Mouse (Mus musculus): ENCODE measurements around the gene Tnfrsf25.

Gene Tnfrsf25

DNA sequence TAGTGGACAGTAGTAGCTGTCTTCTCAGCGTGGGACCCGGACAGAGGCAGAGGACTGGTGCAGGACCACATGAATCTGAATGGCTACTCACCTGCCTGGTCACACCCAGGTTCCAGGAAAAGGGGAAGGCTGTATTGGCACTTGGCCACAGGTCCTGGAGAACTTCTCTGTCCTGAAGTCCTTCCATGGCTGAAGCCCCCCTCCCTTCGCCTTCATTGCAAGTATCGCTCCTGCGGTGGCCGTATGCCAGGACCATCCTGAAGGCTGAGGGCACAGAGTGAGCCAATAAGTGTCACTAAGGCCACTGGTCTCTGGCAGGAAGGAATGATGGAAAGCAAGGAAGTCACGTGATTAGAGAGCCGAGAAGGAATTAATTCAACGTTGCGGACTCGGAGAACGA, 21.5 kb upstream of the Tnfrsf25 start:
- DNase-seq = no peak

DNA sequence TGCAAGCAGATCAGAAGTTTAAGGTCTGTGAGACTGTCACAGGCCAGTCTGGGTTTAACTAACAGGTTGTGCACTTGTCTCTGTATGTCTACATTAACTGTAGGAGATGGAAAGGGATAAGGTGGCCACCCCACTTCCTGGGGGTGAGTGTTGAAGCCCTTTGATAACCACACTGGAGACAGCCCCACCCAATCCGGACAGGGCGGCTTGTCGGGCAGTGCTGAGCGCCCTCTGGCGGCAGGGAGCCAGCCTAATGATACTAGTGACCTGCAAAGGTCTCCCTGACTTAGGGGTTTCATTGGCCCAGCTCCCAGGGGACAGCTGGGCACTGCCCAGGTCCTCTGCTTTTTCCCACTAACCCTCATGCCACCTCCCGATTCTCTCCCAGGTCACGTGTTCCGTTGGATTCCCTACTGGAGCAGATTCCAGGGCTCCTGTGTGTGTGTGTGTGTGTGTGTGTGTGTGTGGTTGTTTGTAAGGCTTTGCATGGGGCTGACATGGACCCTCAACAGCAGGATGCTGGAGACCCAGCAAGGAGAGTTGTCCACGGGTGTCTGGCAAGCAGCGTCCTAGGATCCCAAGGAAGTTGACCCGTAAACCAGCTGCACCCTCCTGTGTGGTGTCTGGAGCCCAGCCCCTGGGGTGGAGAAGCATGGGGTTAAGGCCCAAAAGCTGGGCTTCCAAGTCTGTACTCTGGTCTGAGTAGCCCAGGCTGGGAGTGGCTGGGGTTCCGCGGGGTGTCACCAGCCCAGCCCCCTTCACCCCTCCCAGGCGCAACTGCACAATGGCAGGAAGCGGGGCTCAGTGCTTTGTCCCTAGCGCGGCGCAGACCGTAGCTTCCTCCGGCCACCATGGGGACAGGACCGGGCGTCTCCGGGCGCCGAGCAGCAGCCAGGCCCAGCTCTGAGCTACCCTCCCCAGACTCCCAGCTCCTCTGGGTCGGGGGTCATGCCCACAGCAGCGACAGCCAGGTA, 19.5 kb upstream of the Tnfrsf25 start:
- peak; percentile 86 to 88 for DNase-seq

DNA sequence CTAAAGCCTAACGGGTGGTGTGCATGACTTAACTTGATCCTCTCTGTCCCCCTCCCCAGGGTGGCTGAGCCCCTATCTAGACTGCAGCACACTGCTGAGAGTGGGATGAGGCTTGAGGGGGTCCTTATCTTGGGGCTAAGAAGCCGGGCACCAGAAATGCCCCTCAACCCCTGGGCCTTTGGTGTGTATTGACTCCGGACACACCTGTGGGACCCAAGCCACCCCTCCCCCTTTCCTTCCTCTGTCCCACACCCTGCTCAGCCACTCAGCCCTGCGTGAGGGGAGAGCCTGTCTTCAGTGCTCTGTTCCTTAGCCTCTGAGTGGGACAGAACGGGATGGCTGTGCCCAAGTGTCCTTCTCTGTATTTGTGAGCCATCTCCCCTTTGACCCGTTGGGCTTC, 18.8 kb upstream of the Tnfrsf25 start:
- DNase-seq = no peak

DNA sequence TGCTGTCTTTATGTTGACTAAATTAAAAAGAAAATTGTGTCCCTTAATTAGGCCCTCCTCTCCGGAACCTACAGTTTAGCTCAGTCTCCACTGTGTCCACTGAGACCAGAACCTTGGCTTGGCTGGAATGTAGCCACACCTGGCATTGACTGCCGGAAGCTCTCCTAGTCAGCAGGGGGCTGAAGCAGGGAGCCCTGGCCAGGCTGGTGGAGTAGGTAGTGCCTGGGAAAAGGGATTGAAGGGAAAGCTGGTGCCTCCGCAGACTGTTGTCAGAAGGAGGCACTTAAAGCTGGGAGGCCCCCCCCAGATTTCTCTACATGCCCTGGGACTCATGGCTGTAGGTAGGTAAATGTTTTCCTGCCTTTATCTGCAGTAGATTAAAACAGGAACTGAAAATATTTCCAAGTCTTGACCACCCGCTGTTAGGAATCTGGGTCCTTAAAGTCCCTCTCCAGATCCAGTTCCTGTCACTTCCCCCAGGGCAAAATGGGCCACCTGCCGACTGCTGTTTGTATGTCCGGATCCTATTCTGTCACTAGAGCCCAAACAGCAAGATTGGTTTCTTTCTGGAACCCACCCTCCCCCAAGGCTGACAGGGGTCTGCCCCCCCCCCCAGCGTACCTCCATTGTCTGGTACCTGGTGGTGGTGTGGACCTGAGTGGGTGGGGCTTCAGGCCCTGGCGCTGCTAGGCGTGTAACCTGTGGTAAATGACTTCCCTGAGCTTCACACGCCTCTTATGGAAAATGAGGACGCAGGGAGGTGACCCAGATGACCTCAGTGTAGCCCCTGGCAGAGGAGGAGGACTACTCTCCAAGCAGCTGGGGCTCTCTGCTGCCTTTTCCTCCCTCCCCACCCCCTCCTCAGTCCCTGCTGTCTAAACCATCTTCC, 17.6 kb upstream of the Tnfrsf25 start:
- no peak for DNase-seq

DNA sequence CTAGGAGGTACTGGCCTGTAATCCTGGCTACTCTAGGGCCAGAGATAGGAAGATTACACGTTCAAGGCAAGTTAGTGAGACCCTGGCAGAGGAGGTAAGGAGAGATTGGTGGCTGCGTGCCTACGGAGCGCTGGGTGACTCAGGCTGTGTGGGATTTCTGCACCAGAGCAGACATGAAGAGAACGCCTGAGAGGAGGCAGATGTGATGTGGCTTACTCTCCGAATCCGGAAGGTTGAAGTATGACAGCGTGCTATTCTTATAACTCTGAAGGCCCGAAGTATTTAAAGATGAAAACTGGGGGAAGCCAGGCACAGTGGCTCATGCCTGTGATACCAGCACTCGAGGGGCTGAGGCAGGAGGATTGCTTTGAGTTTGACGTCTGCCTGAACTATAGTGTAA, 15.2 kb upstream of the Tnfrsf25 start:
- DNase-seq = no peak

DNA sequence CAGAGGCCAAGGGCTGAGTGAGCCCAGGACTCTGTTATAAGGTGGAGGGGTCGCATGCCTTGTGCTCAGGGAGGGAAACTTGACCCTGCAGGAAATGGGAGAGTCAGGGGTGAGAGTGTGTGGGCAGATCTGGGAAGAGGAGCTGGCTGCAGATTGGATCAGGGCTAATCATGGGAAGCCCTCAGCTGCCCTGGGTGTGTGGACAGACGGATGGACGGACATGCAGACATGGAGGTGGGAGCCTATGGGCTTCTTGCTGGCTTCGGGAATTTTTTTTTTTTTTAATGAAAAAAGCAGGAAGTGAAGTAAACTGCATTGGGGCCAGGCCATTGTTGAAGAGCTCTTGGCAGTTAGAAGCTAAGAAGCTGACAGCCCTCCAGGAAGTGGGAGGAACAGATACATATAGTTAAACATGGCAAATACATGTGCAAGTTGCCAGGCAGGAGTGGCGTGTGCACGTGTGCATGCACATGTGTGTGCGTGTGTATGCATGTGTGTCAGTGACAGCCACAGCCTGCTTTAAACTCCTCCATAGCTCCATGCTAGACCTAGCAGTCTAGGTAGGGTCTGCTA, 14.6 kb upstream of the Tnfrsf25 start:
- no peak for DNase-seq

DNA sequence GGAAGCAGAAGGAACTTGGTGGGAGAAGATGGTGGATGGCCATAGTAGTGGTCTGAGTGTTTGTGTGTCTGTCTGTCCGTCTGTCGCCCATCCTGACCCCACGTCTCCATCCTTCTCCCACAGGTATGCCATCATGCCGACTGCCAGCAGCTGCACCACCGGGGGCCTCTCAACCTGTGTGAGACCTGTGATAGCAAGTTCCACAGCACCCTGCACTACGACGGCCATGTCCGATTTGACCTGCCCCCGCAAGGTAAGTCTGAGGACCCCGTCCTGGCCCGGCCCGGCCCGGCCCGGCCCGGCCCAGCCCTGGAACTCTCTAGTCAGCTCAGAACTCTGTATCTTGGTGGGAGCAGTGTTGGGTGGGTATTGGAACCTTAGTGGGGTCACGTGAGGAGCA, 13.8 kb upstream of the Tnfrsf25 start:
- DNase-seq = no peak

DNA sequence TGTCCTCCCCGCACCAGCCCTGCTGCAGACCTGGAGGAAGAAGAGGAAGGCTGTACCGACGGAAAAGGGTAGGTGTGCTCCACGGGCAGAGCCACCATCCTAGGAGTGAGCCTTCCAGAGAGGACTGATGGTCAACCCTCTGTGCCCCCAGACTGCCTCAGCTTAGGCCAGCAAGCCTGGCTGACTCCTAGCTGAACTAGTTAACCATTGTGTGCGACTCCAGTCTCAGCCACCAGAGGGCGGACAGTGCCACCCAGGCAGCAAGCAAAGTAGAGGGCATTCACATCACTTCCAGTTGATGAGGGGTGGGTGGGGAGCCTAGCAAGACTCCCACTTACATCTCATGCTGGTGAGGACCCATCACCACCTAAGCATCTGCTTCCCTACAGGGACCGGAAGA, 12.7 kb upstream of the Tnfrsf25 start:
- DNase-seq = peak; percentile 82 to 83

DNA sequence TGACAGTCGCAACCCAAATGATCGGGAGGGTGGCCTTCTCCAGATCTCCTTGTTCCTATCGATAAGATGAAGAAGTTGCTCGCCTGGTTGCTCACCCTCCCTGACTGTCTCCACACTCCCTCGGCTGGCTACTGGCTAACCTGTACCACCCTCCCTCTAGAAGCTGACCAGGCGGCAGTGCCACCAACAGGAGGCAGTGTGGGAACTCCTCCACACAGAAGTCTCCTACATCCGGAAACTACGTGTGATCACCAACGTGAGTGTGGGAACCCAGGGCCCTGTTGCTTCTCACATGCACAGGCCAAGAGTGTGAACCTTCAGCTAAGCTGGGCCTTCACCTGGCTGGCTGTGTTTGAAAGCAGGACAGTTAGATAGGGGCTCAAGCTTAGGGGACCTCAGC, 9.0 kb upstream of the Tnfrsf25 start:
- no peak for DNase-seq

DNA sequence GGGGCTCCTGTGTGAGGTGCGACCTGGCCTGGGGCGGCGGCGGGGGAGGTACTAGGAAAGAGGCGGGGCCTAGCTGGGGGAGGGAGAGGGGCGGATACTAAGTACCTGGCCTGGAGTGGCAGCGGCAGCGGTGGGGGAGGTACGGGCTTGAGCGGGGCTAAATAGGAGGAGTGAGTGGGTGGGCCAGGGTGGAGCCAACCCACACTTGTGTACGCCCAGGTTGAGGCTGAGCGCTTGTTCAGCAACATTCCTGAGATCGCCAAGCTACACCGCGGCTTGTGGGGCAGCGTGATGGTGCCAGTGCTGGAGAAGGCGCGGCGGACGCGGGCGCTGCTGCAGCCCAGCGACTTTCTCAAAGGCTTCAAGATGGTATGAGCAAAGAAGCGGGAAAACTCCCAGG, 8.2 kb upstream of the Tnfrsf25 start:
- no peak for DNase-seq

DNA sequence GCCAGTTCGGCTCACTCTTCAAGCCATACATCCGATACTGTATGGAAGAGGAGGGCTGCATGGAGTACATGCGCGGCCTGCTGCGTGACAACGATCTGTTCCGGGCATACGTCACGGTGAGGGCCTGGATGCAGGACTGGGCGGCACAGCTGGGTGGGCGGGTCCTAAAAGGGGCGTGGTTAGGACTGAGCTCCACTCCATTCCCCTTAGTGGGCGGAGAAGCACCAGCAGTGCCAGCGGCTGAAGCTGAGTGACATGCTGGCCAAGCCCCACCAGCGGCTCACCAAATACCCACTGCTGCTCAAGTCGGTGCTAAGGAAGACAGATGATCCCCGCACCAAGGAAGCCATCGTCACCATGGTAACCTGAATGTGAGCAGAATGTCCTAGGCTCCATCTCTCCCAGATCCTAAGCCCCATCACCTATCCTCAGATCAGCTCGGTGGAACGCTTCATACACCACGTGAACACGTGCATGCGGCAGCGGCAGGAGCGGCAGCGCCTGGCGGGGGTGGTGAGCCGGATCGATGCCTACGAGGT, 7.7 kb upstream of the Tnfrsf25 start:
- DNase-seq = no peak

DNA sequence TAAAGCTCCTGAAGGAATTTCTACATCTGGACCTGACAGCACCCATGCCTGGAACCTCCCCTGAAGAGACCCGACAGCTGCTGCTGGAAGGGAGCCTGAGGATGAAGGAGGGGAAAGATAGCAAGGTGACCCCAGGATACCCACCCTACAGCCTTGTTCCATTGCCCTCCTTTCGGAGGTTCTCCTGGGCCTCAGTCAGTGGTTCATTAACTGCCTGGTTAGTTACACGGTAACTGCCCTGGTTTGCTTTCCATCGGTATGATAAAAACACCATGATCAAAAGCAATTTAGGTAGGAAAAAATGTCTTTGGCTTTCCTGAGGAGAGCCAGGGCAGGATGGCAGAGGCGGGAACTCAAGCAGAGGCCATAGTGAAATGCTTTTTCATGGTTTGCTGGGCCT, 7.1 kb upstream of the Tnfrsf25 start:
- DNase-seq = no peak

DNA sequence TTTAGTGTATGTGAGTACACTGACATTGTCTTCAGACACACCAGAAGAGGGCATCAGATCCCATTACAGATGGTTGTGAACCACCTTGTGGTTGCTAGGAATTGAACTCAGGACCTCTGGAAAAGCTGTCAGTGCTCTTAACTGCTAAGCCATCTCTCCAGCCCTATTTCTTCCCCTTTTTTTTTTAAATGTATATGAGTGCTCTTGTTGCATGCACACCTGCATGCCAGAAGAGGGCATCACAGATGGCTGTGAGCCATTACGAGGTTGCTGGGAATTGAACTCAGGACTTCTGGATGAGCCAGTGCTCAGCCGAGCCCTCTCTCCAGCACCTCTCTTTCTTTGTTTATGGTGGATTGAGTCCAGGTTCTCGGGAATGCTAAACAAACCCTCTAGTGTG, 6.2 kb upstream of the Tnfrsf25 start:
- no peak for DNase-seq

DNA sequence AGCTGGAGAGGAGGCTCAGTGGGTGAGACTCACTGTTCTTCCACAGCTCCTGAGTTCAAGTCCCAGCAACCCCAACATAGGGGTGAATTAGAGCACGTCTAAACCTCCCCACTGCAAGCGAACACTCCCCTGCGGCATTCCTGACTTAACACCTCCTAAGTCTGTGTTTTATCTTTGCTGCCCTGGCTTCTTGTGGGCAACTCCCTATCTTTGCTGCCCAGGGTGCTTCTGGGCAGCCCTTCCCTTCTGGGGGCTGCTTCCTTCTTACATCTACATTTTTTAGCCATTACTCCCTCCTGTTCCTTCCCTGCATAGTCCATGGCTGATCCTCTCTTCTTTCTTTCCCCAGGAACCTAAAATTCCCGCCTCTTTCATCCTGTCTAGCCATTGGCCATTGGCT, 5.0 kb upstream of the Tnfrsf25 start:
- no peak for DNase-seq

DNA sequence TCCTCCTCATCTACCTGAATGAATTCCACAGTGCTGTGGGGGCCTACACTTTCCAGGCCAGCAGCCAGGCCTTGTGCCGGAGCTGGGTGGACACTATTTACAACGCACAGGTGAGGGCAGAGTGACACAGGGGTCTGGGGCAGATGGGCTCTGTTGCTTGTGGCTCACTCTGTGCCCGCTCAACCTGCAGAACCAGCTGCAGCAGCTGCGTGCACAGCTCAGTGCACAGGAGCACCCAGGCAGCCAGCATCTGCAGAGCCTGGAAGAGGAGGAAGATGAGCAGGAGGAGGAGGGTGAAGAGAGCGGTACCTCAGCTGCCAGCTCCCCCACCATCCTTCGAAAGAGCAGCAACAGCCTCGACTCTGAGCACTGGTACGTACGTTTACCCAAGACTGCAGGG, 3.4 kb upstream of the Tnfrsf25 start:
- DNase-seq = no peak

DNA sequence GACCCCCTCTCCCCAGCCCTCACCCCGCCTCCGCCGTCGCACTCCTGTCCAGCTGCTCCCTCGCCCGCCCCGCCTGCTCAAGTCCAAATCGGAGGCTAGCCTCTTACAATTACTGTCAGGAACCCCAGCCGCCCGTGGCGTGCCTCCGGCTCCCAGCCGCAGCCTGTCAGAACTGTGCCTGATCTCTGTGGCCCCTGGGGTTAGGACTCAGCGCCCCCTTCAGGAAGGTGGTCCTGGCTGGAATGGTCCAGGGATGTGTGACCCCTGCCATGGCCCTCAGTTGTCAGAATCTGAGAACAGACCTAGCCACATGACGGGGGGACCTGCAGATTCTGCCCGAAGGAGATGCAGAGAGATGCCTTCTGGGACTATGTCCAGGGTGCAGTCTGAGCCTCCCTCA, 1.7 kb upstream of the Tnfrsf25 start:
- no peak for DNase-seq

DNA sequence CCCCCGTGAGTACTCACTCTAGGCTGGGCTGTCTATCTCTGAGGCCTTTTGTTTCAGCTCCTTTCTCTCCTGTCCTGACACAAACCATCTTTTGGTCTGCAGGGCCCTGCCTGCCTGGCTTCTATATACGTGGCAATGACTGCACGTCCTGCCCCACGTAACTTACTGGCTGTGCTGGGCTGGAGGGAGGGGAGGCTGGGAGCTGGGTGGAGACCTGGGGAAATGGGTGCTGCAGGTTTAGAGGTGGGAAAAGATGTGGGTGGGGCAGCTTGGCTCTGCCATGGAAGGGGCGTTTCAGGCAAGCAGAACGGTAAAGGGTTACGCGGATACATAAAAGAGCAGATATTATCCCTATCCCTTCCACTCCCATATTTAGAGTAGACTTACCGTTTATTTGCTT, 1.8 kb downstream of the Tnfrsf25 start:
- DNase-seq = no peak

DNA sequence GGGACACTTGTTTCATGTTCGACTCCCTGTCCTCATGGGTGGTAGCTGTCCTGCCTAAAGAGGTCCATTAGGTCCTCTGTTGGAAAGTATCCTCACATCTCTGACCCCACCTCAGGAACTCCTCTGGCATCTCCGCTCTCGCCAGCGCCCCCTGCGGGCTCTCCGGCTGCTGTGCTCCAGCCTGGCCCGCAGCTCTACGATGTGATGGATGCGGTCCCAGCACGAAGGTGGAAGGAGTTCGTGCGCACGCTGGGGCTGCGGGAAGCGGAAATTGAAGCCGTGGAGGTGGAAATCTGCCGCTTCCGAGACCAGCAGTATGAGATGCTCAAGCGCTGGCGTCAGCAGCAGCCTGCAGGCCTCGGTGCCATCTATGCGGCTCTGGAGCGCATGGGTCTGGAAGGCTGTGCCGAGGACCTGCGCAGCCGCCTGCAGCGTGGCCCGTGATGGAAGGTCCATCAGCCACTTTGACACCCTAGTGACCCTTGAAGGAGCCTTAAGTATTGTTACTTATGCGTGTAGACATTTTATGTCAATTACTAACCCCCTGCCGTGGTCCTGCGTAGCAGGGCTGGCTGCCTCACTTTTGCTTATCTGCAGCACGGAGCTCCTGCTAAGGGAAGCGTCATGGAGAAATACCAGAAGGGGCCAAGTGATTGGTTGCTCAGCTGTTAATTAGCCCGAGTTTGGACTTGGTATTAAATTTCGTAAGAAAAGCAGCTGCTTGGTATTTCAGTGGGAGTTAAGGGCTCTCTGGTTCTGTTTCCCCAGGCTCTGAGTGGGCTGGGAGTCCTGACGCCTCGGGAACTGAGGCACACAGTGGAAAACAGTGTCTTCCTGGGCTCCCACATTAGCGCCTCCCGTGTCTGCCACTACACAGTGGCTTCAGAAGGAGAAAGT, 3.9 kb downstream of the Tnfrsf25 start:
- peak in 1 of 2 experiments; percentile 44 for DNase-seq

DNA sequence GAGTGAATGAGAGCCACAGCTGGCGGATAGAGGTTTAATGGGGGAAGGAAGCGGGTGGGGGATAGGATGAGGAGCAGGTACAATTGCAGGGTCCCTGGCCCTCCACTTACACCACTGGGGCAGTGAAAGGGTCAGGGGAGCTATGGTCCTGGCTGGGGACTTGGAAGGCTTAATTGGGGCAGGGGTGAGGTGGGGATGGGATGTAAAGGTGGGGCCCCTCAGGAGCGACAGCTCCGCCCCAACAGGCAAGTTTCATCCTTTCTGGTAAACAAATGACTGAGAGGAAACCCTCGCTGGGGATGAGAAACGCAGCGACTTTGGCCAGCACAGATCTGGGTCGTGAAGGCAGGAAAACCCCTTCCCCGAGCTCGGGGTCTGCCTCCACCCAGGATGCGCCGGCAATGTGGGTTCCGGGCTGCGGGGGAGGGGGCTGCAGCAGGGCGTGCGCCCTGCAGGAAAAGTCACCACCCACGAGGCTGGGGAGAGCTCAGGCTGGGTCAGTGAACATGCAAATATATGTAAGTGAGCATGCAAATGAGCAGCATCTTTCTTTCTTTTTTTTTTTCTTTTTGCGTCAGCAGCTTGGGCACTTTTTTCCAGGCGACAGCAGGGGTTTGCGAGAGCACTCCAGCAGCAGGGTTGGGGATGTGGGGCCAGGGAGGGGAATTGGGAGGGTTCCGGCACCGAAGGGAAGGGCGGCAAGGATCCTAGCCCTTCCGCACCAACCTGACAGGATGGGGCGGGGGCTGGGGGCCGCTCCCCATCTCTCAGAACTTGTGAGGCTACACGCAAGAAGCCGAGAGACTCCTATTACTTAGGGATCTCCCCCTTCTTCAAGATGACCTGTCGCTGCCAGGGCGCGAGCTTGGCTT, 4.8 kb downstream of the Tnfrsf25 start:
- DNase-seq = peak; percentile 64 to 65

DNA sequence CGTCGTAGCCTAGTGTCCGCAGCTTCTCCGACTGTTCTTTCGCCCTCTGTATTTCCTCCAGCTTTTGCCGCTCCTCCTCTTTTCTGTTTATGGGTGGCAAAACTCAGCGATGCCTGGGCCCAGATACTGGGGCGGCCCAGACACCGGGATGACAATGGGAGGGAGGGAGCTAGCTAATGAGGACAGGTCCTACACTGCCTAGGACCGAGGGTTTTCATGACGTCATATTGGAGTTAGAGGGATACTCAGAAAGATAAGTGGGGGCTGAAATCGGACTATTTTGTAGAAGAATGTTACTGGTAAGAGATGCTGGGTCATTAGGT, 5.4 kb downstream of the Tnfrsf25 start:
- no peak for DNase-seq

DNA sequence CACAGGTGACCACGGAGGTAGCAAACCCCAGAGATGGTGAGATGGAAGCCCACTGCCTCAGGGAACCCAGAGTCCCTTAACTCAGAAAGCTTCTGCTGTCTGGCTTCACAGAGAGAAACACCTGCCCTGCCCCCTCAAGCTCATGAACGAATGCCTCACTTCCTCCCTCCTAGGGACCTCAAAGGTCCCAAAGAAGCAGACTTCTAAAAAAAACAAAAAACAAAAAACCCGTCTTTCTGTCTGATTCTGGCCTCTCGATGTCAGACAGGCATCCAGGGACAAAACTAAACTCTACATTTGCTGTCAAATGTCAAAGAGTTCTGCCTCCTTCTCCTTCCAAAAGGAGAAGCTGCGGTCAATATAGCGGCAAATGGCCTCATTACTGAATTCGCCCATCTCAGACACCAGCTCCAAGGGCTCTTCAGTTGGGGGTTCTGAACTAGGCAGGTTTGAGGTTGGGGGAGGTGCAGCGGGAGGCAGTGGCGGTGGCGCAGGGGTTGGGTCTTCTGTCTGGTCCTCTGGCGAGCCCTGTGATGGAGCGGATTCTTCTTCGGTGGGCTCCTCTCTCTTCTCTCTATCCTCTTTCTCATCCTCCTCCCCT, 8.7 kb downstream of the Tnfrsf25 start:
- peak in 1 of 2 experiments; percentile 43 for DNase-seq
